Mouse (Mus musculus) layer of hippocampus, adult 6 months (tissue): ENCODE results near the gene H2-D1. TPM values are rescaled to one million over a fixed set of nuclear protein-coding genes. Genes with fewer than 3 reads are reported as not detected.

Experiments used
- long read RNA-seq, 2 experiments: library from polyadenylated mRNA; unstranded; transcript quantifications; one replicate each; pipeline ENCODE4 v2.0.0; 2019 to 2020
- microRNA-seq: library from miRNA; unstranded; fragments of <30 nt; microRNA quantifications from one replicate; pipeline ENCODE4 v1.2.0, GENCODE M21; 2020
- polyA plus RNA-seq: library from polyadenylated mRNA; unstranded; fragments of <200 nt; fragmentation: Nextera tagmentation; gene quantifications from 2 replicates; pipeline ENCODE4 v1.2.3, GENCODE M21; 2021

The H2-D1 gene
- polyA plus RNA-seq, result 68.9 and 78.2 TPM in 2 replicates
- long read RNA-seq, experiment 1, transcript H2-D1-202 (8 exons, 2,102 nt), result major isoform, 153 of 184 reads
- long read RNA-seq, experiment 1, partial matches to known transcripts, result 18 of 184 reads
- long read RNA-seq, experiment 1, other reads (novel, unspliced or antisense), result 13 of 184 reads
- long read RNA-seq, experiment 2, transcript H2-D1-202 (8 exons, 2,102 nt), result major isoform, 403 of 487 reads
- long read RNA-seq, experiment 2, partial matches to known transcripts, result 41 of 487 reads
- long read RNA-seq, experiment 2, other reads (novel, unspliced or antisense), result 43 of 487 reads

GRCm38 (mm10) chr17:35262664-35263522 lies at the start of gene H2-D1:
TSS of gene H2-D1 (plus strand) at chr17:35262730.

GRCm38 (mm10) chr17:35220156-35220952 lies 42.2 kb upstream of the H2-D1 start, which contains the start of gene Gm16181:
TSS of gene Gm16181 (plus strand) at chr17:35220834.

GRCm38 (mm10) chr17:35233114-35233980 lies 29.2 kb upstream of the H2-D1 start, which contains the start of gene Atp6v1g2:
TSS of gene Atp6v1g2 (plus strand) at chr17:35233660.

GRCm38 (mm10) chr17:35235614-35236389 lies 26.7 kb upstream of the H2-D1 start, which contains the start of gene Nfkbil1:
TSS of gene Nfkbil1 (minus strand) at chr17:35235792.

GRCm38 (mm10) chr17:35241305-35242014 lies 21.1 kb upstream of the H2-D1 start, which contains the start of gene Ddx39b:
TSS of gene Ddx39b (plus strand) at chr17:35241746.

Small RNAs within 50 kb of the gene (microRNA-seq; reads per million reads assigned to microRNA genes)
- 5.6 reads per million, percentile 20 among the genes with 10 or more reads in this experiment for gene Mir6975
- not detected for gene Mir8094

Other genes with a start within 250 kb of the H2-D1 start
- 0.20 TPM in 1 of 2 replicates, not detected in the other for gene Vwa7, start 246.2 kb upstream of the H2-D1 start, polyA plus RNA-seq
- 0.62 and 0.97 TPM in 2 replicates for gene Sapcd1, start 234.7 kb upstream of the H2-D1 start, polyA plus RNA-seq
- gene Msh5, start 216.0 kb upstream of the H2-D1 start, polyA plus RNA-seq, result 0.33 and 0.59 TPM in 2 replicates
- gene Clic1, start 212.8 kb upstream of the H2-D1 start, polyA plus RNA-seq, result 28.2 and 29.7 TPM in 2 replicates
- 18.0 and 23.6 TPM in 2 replicates for gene Ddah2, start 203.7 kb upstream of the H2-D1 start, polyA plus RNA-seq
- gene Ly6g6c, start 197.3 kb upstream of the H2-D1 start, polyA plus RNA-seq, result not detected in 2 replicates
- 0.06 TPM in 1 of 2 replicates, not detected in the other for gene Mpig6b, start 196.5 kb upstream of the H2-D1 start, polyA plus RNA-seq
- 4.4 and 4.6 TPM in 2 replicates for gene Ly6g6e, start 185.8 kb upstream of the H2-D1 start, polyA plus RNA-seq
- 1.2 and 2.3 TPM in 2 replicates for gene Ly6g6d, start 184.7 kb upstream of the H2-D1 start, polyA plus RNA-seq
- gene Ly6g6f, start 177.1 kb upstream of the H2-D1 start, polyA plus RNA-seq, result 1.2 and 2.1 TPM in 2 replicates
- gene Abhd16a, start 173.5 kb upstream of the H2-D1 start, polyA plus RNA-seq, result 86.3 and 93.9 TPM in 2 replicates
- not detected in 2 replicates for gene Ly6g5c, start 154.5 kb upstream of the H2-D1 start, polyA plus RNA-seq
- gene Ly6g5b, start 147.3 kb upstream of the H2-D1 start, polyA plus RNA-seq, result not detected in 2 replicates
- gene Gpank1, start 141.3 kb upstream of the H2-D1 start, polyA plus RNA-seq, result 16.5 and 19.1 TPM in 2 replicates
- gene Csnk2b, start 140.7 kb upstream of the H2-D1 start, polyA plus RNA-seq, result 212 and 242 TPM in 2 replicates
- 24.7 and 40.7 TPM in 2 replicates for gene D17H6S53E, start 136.4 kb upstream of the H2-D1 start, polyA plus RNA-seq
- gene Apom, start 130.7 kb upstream of the H2-D1 start, polyA plus RNA-seq, result not detected in 2 replicates
- 68.3 and 90.8 TPM in 2 replicates for gene Bag6, start 127.6 kb upstream of the H2-D1 start, polyA plus RNA-seq
- 25.5 and 33.2 TPM in 2 replicates for gene Prrc2a, start 97.8 kb upstream of the H2-D1 start, polyA plus RNA-seq
- 37.6 and 39.5 TPM in 2 replicates for gene Aif1, start 86.7 kb upstream of the H2-D1 start, polyA plus RNA-seq
- 28.9 and 30.2 TPM in 2 replicates for gene Lst1, start 74.3 kb upstream of the H2-D1 start, polyA plus RNA-seq
- gene Ltb, start 68.3 kb upstream of the H2-D1 start, polyA plus RNA-seq, result 1.2 and 1.4 TPM in 2 replicates
- gene Tnf, start 60.7 kb upstream of the H2-D1 start, polyA plus RNA-seq, result 0.09 and 0.19 TPM in 2 replicates
- gene Lta, start 57.4 kb upstream of the H2-D1 start, polyA plus RNA-seq, result 0.14 and 0.16 TPM in 2 replicates
- gene Gm16181, start 41.9 kb upstream of the H2-D1 start, polyA plus RNA-seq, result not detected in 2 replicates
- gene Atp6v1g2, start 29.1 kb upstream of the H2-D1 start, polyA plus RNA-seq, result 685 and 716 TPM in 2 replicates
- 6.4 and 9.7 TPM in 2 replicates for gene Nfkbil1, start 26.9 kb upstream of the H2-D1 start, polyA plus RNA-seq
- 193 and 215 TPM in 2 replicates for gene Ddx39b, start 21.0 kb upstream of the H2-D1 start, polyA plus RNA-seq
- 0.13 TPM in 1 of 2 replicates, not detected in the other for gene H2-Q1, start 57.7 kb downstream of the H2-D1 start, polyA plus RNA-seq
- 0.13 and 0.69 TPM in 2 replicates for gene H2-Q2, start 79.5 kb downstream of the H2-D1 start, polyA plus RNA-seq
- gene H2-Q4, start 116.9 kb downstream of the H2-D1 start, polyA plus RNA-seq, result 0.09 and 0.36 TPM in 2 replicates
- 1.2 and 1.6 TPM in 2 replicates for gene H2-Q6, start 162.1 kb downstream of the H2-D1 start, polyA plus RNA-seq
- gene H2-Q7, start 176.4 kb downstream of the H2-D1 start, polyA plus RNA-seq, result 2.5 and 2.7 TPM in 2 replicates
- not detected in 2 replicates for gene H2-Q10, start 207.4 kb downstream of the H2-D1 start, polyA plus RNA-seq
- gene Pou5f1, start 243.3 kb downstream of the H2-D1 start, polyA plus RNA-seq, result not detected in 2 replicates